In the genomic region with DNA sequence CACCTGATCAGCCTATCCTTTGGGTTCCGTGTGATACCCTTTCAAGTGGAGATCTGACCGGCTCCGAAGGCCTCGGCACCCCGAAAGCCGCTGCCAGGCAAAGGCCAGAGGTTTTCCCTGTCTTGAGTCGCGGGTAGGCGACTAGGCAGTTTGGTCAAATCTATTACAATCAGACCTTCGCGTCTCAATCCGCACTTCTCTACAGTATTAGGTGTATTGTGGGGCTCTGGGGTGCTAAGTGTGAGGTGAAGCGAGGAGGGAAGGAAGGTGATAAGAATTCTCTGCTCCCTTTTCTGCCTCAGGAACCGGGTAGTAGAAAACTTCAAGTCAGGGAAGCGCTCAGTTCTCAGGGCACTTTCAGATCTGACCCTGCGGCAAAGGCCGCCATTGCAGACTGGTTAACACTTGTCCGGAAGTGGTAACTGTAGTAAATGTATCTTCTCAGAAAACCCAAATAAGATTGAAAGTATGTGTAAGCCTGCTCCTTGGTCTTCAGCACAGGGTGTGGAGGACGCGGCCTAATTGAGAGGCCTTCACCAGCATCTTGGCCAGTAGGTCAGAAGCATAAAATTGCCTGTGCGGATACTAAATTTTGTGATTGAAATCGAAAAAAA, we compare ENCODE assay signal across 10 mouse cellular contexts. TPM values are rescaled to one million over a fixed set of nuclear protein-coding genes. Genes with fewer than 3 reads are reported as not detected.
A peak's percentile ranks its signal among the peaks of the same experiment; 100 is the strongest.
DNase-seq lines count a peak whose midpoint lies in the region; ATAC-seq and TF ChIP-seq lines count a peak whose summit lies in the region.
"Had no signal": no experiment of that assay in that cellular context is flagged by ENCODE, and none has a peak within 500 bp of the region (broad histone marks: within the 10 kb centered on the region; RNA-seq: fewer than 3 reads in every experiment).

No protein-coding gene starts in this region.

- no peaks in the 10 kb centered on the region for H3K36me3 ChIP-seq in kidney, embryonic 14.5 days (ENCODE audit: control insufficient read depth, insufficient read depth, low read length)
- H3K36me3 ChIP-seq in heart, postnatal 0 days (replicated peaks; ENCODE audit: control insufficient read depth, insufficient read depth, low read length) = no peaks in the 10 kb centered on the region; the same call in 1 of the 2 replicates
- H3K36me3 ChIP-seq in midbrain, embryonic 14.5 days (ENCODE audit: control insufficient read depth, insufficient read depth, low read length) = 0 out of 2 replicates have a peak, but pooled peaks cover 3% of the 10 kb centered on the region
- H3K36me3 ChIP-seq: hindbrain, embryonic 15.5 days had no signal

- WGBS in kidney, embryonic 14.5 days = 9% methylated on average over 22 of the region's 22 CpGs
- 33% methylated on average over 22 of the region's 22 CpGs for WGBS in heart, postnatal 0 days
- 15% methylated on average over 22 of the region's 22 CpGs for WGBS in midbrain, embryonic 14.5 days

- H3K4me3 ChIP-seq in kidney, embryonic 14.5 days (ENCODE audit: low read length) = peak overlapping the region; percentile 17; the same call in 1 of the 2 replicates
- H3K4me3 ChIP-seq in heart, postnatal 0 days (ENCODE audit: low read depth, low read length) = 0 out of 2 replicates have a peak overlapping the region, but pooled peaks have one; percentile 6
- peak overlapping the region; percentile 17; the same call in 1 of the 2 replicates for H3K4me3 ChIP-seq in midbrain, embryonic 14.5 days (replicated peaks; ENCODE audit: low read depth, low read length)
- no peak overlapping the region for H3K4me3 ChIP-seq in layer of hippocampus, adult 2 months
- H3K4me3 ChIP-seq: hindbrain, embryonic 15.5 days had no signal

- H3K27ac ChIP-seq in kidney, embryonic 14.5 days (ENCODE audit: low read depth, low read length) = no peak overlapping the region
- no peak overlapping the region for H3K27ac ChIP-seq in heart, postnatal 0 days (ENCODE audit: low read depth)
- peak overlapping the region; percentile 9; the same call in 1 of the 2 replicates for H3K27ac ChIP-seq in midbrain, embryonic 14.5 days (replicated peaks; ENCODE audit: low read depth, low read length)
- H3K27ac ChIP-seq in layer of hippocampus, adult 2 months = no peak overlapping the region
- H3K27ac ChIP-seq: hindbrain, embryonic 15.5 days had no signal

- peak overlapping the region; percentile 13; the same call in 1 of the 2 replicates for H3K4me2 ChIP-seq in kidney, embryonic 14.5 days (replicated peaks; ENCODE audit: low read depth, low read length)
- no peak overlapping the region for H3K4me2 ChIP-seq in heart, postnatal 0 days (ENCODE audit: low read depth, low read length)
- peak overlapping the region; percentile 33; the same call in 1 of the 2 replicates for H3K4me2 ChIP-seq in midbrain, embryonic 14.5 days (ENCODE audit: low read length)
- H3K4me2 ChIP-seq: hindbrain, embryonic 15.5 days had no signal

- H3K9ac ChIP-seq in kidney, embryonic 14.5 days (ENCODE audit: low read depth, low read length) = no peak overlapping the region
- no peak overlapping the region for H3K9ac ChIP-seq in heart, postnatal 0 days (replicated peaks; ENCODE audit: low read depth, low read length)
- no peak overlapping the region for H3K9ac ChIP-seq in midbrain, embryonic 14.5 days (replicated peaks; ENCODE audit: low read length)
- H3K9ac ChIP-seq: hindbrain, embryonic 15.5 days had no signal

- TF ChIP-seq CTCF in heart, postnatal 0 days (IDR thresholded peaks at IDR 0.05; ENCODE audit: low read depth) = no peak
- TF ChIP-seq CTCF in layer of hippocampus, adult 2 months (conservative IDR thresholded peaks at IDR 0.05) = no peak

- ATAC-seq in kidney, embryonic 14.5 days (ENCODE audit: low FRiP score, low TSS enrichment) = no peak
- no peak for ATAC-seq in heart, postnatal 0 days (ENCODE audit: insufficient read depth, low read depth)
- no peak for ATAC-seq in midbrain, embryonic 14.5 days (ENCODE audit: low FRiP score, low TSS enrichment)

- no peak for DNase-seq in kidney, adult 18-20 months
- peak; percentile 20 for DNase-seq in R1 (ENCODE audit: low read depth, low spot score)
- DNase-seq in heart, postnatal 0 days (ENCODE audit: low spot score) = no peak
- peak; percentile 23 for DNase-seq in midbrain, embryonic 14.5 days
- no peak for DNase-seq in layer of hippocampus, adult 2 months (ENCODE audit: low spot score in 2 of 2)
- DNase-seq in frontal cortex, postnatal 36 days (ENCODE audit: low spot score in 2 of 2) = no peak
- no peak for DNase-seq in layer of hippocampus, adult 9-10 months (ENCODE audit: low spot score)
- DNase-seq: cerebellum, adult 8-10 months had no signal

- no peak for TF ChIP-seq EP300 in heart, postnatal 0 days (IDR thresholded peaks at IDR 0.05; ENCODE audit: low read depth)

- peaks cover 16% of the 10 kb centered on the region for H3K4me1 ChIP-seq in kidney, embryonic 14.5 days (ENCODE audit: control insufficient read depth, insufficient read depth, low read length)
- H3K4me1 ChIP-seq in heart, postnatal 0 days (ENCODE audit: control insufficient read depth, insufficient read depth) = no peaks in the 10 kb centered on the region
- peaks cover 10% of the 10 kb centered on the region for H3K4me1 ChIP-seq in midbrain, embryonic 14.5 days (ENCODE audit: control insufficient read depth, insufficient read depth, low read length)

- H3K9me3 ChIP-seq in kidney, embryonic 14.5 days (ENCODE audit: control insufficient read depth, low read length) = no peaks in the 10 kb centered on the region
- H3K9me3 ChIP-seq in heart, postnatal 0 days (replicated peaks; ENCODE audit: control insufficient read depth, low read length) = no peaks in the 10 kb centered on the region
- no peaks in the 10 kb centered on the region for H3K9me3 ChIP-seq in midbrain, embryonic 14.5 days (ENCODE audit: control insufficient read depth, low read length)
- H3K9me3 ChIP-seq: hindbrain, embryonic 15.5 days had no signal

- H3K27me3 ChIP-seq in kidney, embryonic 14.5 days (ENCODE audit: control insufficient read depth, insufficient read depth, low read length) = peaks cover 46% of the 10 kb centered on the region
- peaks cover 58% of the 10 kb centered on the region for H3K27me3 ChIP-seq in heart, postnatal 0 days (ENCODE audit: control insufficient read depth, insufficient read depth, low read length)
- peaks cover 44% of the 10 kb centered on the region for H3K27me3 ChIP-seq in midbrain, embryonic 14.5 days (ENCODE audit: control insufficient read depth, insufficient read depth, low read length)

RNA-seq across cellular contexts. Expression of a gene that starts 9.4 kb away (rescaled TPM):
- polyA plus RNA-seq in kidney, embryonic 14.5 days (2014; fragmentation: Nextera tagmentation; extraction: Ambion mirVana) = 0.11 and 0.19 TPM in 2 replicates
- not detected in 2 replicates for total RNA-seq in heart, postnatal 0 days (2014; rRNA removed; ENCODE audit: low replicate concordance)
- not detected in 2 replicates for polyA plus RNA-seq in heart, postnatal 0 days (2015; fragmentation: Nextera tagmentation; extraction: Ambion mirVana)
- polyA plus RNA-seq in midbrain, embryonic 14.5 days (2014; fragmentation: Nextera tagmentation; extraction: Ambion mirVana) = 2.2 and 2.8 TPM in 2 replicates
- total RNA-seq in layer of hippocampus, adult 2 months (2021) = 1 to 10 TPM; 3.8 to 4.3 TPM

RNA-seq across cellular contexts. Expression of a gene that starts 31.2 kb away (rescaled TPM):
- 9.8 and 14.5 TPM in 2 replicates for polyA plus RNA-seq in kidney, embryonic 14.5 days (2014; fragmentation: Nextera tagmentation; extraction: Ambion mirVana)
- total RNA-seq in heart, postnatal 0 days (2014; rRNA removed; ENCODE audit: low replicate concordance) = 10.5 and 16.3 TPM in 2 replicates
- polyA plus RNA-seq in heart, postnatal 0 days (2015; fragmentation: Nextera tagmentation; extraction: Ambion mirVana) = 13.5 and 13.8 TPM in 2 replicates
- 4.2 and 7.9 TPM in 2 replicates for polyA plus RNA-seq in midbrain, embryonic 14.5 days (2014; fragmentation: Nextera tagmentation; extraction: Ambion mirVana)
- total RNA-seq in layer of hippocampus, adult 2 months (2021) = 10 to 100 TPM; 19.3 to 22.3 TPM

RNA-seq across cellular contexts. Expression of a gene that starts 31.3 kb away (rescaled TPM):
- 24.1 and 31.8 TPM in 2 replicates for polyA plus RNA-seq in kidney, embryonic 14.5 days (2014; fragmentation: Nextera tagmentation; extraction: Ambion mirVana)
- total RNA-seq in heart, postnatal 0 days (2014; rRNA removed; ENCODE audit: low replicate concordance) = 0.08 and 3.9 TPM in 2 replicates
- 20.0 and 24.3 TPM in 2 replicates for polyA plus RNA-seq in heart, postnatal 0 days (2015; fragmentation: Nextera tagmentation; extraction: Ambion mirVana)
- polyA plus RNA-seq in midbrain, embryonic 14.5 days (2014; fragmentation: Nextera tagmentation; extraction: Ambion mirVana) = 26.4 and 30.1 TPM in 2 replicates
- 10 to 100 TPM; 31.6 to 32.6 TPM for total RNA-seq in layer of hippocampus, adult 2 months (2021)

Comparison
In these comparisons a context has a peak if more than half of its experiments do, and no peak if none do; other contexts are left out.
1. DNase-seq: peak in R1 (single experiment) and midbrain, embryonic 14.5 days (single experiment); none in kidney, adult 18-20 months (single experiment), heart, postnatal 0 days (single experiment), layer of hippocampus, adult 2 months (0 of 2), frontal cortex, postnatal 36 days (0 of 2) and layer of hippocampus, adult 9-10 months (single experiment).